Mouse (Mus musculus): ENCODE data around the gene Capn8.
"Not testable (repeated sequence)": the region's sequence is repeated elsewhere in the genome, so short reads cannot be mapped to it uniquely, and the experiment has no call there.

DNA sequence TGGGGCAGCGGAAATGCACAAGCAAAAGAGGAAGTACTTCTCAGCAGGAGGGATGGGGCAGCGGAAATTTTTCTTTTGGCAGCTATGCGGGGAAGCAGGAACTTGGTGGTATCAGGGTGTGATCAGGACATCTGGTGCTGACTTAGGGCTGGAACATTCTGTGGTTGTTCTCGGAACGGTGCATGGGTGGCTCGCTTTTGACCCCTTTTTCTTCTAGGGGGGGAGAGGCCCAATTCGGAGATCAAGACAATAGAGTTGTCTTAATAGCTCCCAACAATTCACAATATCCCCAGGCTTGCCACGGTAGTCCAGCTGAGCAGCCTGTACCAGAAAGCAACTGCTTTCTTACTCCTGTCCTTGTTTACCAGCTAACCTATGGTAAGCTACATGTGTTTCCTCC is 79.6 kb downstream of the Capn8 start:
- not testable (repeated sequence) for TF ChIP-seq CTCF, EP300 (IDR thresholded peaks at IDR 0.05; ENCODE audit: low read depth)

All from liver, postnatal 0 days (tissue).